Mouse (Mus musculus) T-cell, adult 2 months (primary cell): Measurements from ENCODE around the gene Oas2.
"Not testable (repeated sequence)": the region's sequence is repeated elsewhere in the genome, so short reads cannot be mapped to it uniquely, and the experiment has no call there.

ENCODE experiments used
- DNase-seq: peaks from one replicate; pipeline ENCODE4 v3.0.0; 2022; ENCODE audit warnings: low spot score

Gene Oas2

GRCm38 (mm10) chr5:120749688-120750087 lies at the start of gene Oas2:
Oas2 (minus strand) TSS chr5:120749853.
- DNase-seq = no peak

DNA sequence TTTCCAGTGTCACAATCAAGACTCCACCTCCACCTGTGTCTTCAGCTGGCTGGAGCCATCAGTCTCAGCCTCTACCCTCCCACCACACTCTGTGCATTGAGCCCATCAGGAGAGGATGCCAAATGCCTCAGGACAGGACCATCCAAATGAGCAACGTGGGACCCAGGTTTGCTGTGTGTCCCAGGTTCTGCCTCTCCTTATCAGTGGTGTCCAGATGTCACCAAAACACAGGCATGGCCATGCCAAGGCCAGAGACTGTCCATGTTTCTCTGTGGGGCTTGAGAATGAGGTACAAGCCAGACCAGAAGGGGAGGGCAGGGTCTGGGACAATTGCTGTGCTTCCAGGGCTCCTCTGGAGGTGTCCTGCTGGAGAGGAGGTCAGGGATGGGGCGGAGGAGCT lies 49.3 kb upstream of the Oas2 start:
- not testable (repeated sequence) for DNase-seq

- not testable (repeated sequence) for DNase-seq
Measured at GRCm38 (mm10) chr5:120798147-120798546, 48.5 kb upstream of the Oas2 start.

GRCm38 (mm10) chr5:120795480-120796034 lies 45.9 kb upstream of the Oas2 start, which contains the start of gene Oas1e:
Oas1e (minus strand) TSS chr5:120795530.
- DNase-seq = not testable (repeated sequence)

GRCm38 (mm10) chr5:120793043-120793442 lies 43.4 kb upstream of the Oas2 start:
- peak; percentile 36 for DNase-seq

DNA sequence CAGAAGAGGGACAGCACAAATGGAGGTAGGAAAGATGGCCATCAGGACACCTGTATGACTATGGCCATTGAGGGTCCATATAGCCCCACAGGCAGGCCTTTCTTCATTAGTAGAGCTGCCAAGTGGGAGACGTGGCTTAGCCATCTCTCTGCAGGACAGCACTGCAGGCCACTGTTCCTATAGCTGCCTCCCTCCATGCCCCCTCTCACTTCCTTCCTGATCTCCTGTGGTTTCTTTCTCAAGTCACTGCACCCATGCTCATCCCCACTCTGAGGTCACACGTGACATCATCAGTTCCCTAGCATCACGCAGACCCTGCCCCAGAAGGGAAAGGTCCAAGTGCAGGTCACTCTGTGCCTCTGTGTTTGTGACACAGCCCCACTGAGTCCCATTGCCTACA lies 37.4 kb upstream of the Oas2 start:
- no peak for DNase-seq

GRCm38 (mm10) chr5:120782446-120782845 lies 32.8 kb upstream of the Oas2 start:
- DNase-seq = no peak

- peak; percentile 31 for DNase-seq
Measured at GRCm38 (mm10) chr5:120781646-120782045, 32.0 kb upstream of the Oas2 start.

DNA sequence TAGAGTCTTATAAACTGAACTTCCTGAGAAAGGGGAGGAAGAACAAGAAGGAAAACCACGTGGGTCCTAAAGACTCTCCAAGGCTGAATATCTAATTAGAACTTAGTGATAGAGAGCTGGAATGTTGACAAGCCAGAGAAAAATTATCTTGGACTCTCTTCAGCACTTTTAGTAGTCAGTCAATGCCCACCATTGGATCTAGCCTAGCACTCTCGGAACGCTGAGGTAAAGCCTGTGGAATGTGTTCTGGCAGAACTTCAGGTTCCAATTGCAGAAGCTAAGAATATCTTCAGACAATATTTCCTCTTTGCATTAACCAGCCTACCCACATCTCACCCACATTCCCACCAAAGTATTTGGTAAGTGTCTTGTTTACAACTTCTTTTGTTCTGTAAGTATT lies 30.3 kb upstream of the Oas2 start:
- no peak for DNase-seq

DNA sequence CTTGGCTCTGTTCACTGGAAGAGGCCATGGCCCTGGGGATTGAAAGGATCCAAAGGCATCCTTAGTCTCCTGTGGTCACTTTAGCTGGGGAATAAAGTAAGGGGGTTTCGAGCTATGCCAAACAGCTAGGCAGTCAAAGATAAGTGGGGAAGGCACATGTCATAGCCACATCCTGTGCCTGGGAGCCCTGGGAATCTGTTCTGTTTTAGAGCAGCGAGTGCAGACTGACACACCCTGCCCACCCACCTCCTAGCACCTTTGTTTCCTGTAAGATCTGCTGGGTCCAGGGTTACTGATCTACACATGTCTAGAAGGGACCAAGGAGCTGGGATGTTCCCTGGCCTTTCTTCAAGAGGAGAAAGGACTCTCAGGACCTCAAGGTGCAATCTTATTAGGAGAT lies 29.3 kb upstream of the Oas2 start:
- DNase-seq = peak; percentile 33

- peak; percentile 43 for DNase-seq
Measured at GRCm38 (mm10) chr5:120777478-120777877, 27.8 kb upstream of the Oas2 start, which contains the start of gene Oas3. Oas3 (minus strand) TSS chr5:120777661.

- DNase-seq = no peak
Measured at GRCm38 (mm10) chr5:120776801-120777200, 27.1 kb upstream of the Oas2 start.

DNA sequence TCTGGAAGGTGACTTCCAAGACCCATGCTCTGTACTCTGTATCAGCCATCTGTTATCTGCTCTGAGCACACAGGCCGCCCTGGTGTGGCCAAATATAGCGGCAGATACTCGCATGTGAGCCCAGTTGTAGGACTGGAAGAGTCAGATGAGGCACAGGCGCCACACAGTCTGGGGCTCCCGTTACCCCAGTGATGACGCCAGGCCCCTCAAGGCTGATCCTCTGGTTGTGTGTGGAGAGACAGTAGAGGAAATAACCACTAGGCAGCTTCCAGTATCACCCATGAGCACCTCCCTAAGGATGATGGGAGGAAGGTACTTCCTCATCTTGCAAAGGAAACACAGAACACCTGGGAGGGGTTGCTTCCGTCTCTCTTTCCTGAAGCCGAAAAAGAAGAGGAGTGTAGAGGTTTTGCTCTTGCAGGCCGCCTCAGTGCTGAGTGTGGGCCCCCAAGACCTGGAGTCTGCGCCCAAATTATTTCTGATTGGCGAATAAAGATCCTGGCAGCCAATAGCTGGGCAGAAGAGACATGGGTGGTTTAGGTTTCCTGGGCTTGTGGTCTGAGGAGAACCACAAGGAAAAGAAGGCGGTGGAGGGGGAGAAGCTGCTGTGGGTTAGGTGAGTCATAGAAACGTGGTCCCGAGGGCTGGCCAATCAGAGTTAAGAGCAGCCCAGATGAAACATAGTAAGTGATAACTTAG lies 25.8 kb upstream of the Oas2 start:
- DNase-seq = peak; percentile 90

DNA sequence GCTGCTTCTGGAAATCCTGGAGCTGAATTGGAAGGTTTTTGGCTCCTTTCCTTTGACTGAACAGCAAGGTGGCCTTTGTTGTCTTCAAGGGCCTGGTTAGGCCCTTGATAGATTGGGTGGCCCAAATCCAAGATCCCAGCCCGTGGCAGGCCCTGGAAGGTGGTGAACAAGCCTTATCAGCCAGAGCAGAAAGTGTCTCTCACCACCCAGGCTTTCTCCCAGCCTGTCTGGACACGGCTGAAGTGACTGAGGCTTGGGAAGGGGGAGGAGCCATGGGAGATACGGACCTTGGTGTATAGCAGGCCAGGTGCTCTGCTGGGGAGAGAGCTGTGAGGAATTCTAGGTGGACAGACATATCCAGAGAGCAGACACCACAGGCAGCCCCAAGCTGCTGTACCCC lies 19.7 kb upstream of the Oas2 start:
- no peak for DNase-seq

- DNase-seq = no peak
Measured at GRCm38 (mm10) chr5:120765010-120765409, 15.4 kb upstream of the Oas2 start.

DNA sequence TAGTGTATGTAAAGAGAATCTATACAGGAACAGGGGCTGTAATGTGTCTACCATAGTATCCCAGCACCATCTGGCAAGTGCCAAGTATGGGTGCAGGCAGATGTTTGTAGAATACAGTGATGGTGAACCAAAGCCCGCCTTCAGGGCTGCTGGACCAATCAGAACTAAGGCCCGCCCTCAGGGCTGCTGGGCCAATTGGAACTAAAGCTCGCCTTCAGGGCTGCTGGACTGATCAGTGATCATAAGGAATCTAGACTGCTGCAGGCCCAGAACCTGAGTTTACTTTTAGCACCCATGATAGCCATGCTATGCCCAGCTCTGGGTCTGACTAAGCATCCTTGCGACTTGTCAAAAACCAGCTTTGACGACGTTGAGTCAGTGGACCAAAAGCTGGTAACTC lies 12.2 kb upstream of the Oas2 start:
- DNase-seq = no peak

DNA sequence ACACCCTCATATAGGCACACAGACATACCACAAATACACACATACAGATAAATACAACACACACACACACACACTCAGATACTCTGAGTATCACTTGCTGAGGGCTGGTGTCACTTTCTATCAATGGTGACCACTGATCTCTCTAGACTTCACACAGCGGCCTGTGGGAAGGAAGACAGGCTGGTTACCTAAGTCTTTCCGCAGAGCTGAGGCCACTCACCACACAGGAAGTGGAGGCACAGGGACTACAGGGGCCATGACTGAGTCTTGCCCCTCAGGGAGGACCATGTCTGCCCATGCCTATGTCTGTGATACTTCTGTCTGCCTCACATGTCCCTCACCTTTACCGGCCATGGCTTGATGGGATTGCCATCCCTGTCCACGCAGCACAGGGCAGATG lies 4.6 kb upstream of the Oas2 start:
- no peak for DNase-seq

DNA sequence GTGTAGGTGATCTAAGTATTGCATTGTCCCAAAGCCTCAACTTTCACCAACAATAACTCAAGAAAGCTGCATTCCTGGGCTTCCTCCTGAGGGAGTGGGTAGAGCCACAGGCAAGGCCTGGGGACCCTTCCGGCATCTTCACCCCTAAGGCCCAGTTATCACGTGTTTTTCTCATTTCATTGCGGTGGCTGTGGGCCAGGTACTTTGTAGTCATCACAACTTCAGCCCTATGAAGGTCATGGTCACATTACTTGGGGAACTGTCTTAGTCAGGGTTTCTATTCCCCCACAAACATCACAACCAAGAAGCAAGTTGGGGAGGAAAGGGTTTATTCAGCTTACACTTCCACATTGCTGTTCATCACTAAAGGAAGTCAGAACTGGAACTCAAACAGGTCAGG lies 3.1 kb upstream of the Oas2 start:
- no peak for DNase-seq

DNA sequence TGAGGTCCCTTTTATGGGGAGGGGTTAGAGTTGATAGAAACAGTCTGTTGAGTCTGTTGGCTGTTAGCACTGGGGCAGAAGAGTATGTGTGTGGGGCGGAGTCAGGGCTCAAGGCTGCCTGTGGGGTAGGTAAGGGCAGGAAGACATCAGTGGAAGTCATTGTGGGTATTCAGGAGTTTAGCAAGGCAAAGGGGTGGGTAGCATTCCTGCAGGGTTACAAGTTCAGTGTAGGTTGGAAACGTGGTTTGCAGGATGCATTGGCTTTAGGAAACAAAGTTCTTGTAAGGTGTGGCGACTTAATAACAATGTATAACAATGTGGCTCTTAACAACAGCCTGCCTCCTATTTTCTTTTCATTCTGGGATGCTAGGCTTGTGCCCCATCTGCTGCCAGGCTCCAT lies 1.6 kb upstream of the Oas2 start:
- no peak for DNase-seq

DNA sequence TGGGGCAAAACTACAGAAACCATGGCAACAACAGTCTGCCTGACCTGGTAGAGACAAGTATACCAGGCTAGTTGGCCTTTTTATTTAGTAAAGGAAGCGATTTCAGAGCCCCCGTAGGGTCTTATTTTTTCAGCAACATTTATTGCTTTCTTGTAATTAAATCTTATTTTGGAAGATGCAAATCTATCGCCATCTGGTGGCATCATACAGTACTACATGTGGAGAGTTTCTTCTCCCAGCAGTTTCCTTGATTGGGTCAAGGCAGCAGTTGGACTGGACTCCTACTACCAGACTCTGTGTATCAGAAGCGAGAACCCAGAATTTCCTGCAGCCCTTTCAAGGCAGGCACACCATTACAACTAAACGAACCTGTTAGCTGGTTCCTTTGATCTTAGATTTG lies 3.2 kb downstream of the Oas2 start:
- DNase-seq = peak; percentile 39

- peak; percentile 66 for DNase-seq
Measured at GRCm38 (mm10) chr5:120742125-120742524, 7.5 kb downstream of the Oas2 start.

- DNase-seq = no peak
Measured at GRCm38 (mm10) chr5:120734380-120734990, 15.2 kb downstream of the Oas2 start.

DNA sequence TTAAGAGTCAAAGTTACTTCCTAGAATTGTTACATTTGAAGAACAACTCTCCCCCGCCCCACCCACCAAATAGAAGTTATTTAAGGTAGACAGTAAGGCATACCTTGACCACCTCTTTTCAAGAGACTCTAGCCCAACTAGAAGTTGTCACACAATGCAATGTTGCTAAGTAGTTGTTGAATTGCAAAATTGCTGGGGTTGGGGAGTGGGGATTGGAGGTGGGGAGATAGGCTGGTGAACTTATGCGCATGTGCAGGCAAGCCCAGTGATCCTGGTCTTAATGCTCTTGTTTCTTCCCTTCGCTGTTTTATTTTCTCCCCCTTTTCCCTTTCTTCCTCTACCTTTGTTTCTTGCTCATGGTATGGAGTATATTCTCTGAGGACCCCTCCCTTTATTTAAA lies 16.0 kb downstream of the Oas2 start:
- DNase-seq = no peak
